Mouse (Mus musculus) c-Kit-positive CD71-positive TER-119-negative erythroid progenitor cells, embryonic 14.5 days (primary cell): ENCODE measurements around the gene Wfs1.
A peak's percentile ranks its signal among the peaks of the same experiment; 100 is the strongest.
"Not testable (repeated sequence)": the region's sequence is repeated elsewhere in the genome, so short reads cannot be mapped to it uniquely, and the experiment has no call there.

Experiments
- DNase-seq: peaks from one replicate; pipeline ENCODE4 v3.0.0-alpha.2; 2013; ENCODE audit warnings: low read depth

Gene Wfs1

GRCm38 (mm10) chr5:36988781-36989624 lies at the start of gene Wfs1:
Gene Wfs1, minus strand, starts transcription at chr5:36989205.
- DNase-seq, result peak; percentile 63

- no peak for DNase-seq
Observed at GRCm38 (mm10) chr5:37036884-37037283, 47.9 kb upstream of the Wfs1 start.

- no peak for DNase-seq
Observed at GRCm38 (mm10) chr5:37035896-37036295, 46.9 kb upstream of the Wfs1 start.

GRCm38 (mm10) chr5:37035192-37035591 lies 46.2 kb upstream of the Wfs1 start:
- no peak for DNase-seq

GRCm38 (mm10) chr5:37030753-37031152 lies 41.7 kb upstream of the Wfs1 start:
- no peak for DNase-seq

GRCm38 (mm10) chr5:37029326-37029905 lies 40.4 kb upstream of the Wfs1 start:
- DNase-seq, result no peak

GRCm38 (mm10) chr5:37028486-37029311 lies 39.7 kb upstream of the Wfs1 start:
- DNase-seq, result no peak

- no peak for DNase-seq
Observed at GRCm38 (mm10) chr5:37028104-37028485, 39.1 kb upstream of the Wfs1 start.

- DNase-seq, result no peak
Observed at GRCm38 (mm10) chr5:37027701-37028100, 38.7 kb upstream of the Wfs1 start.

- DNase-seq, result no peak
Observed at GRCm38 (mm10) chr5:37017222-37017621, 28.2 kb upstream of the Wfs1 start.

GRCm38 (mm10) chr5:37015612-37016310 lies 26.8 kb upstream of the Wfs1 start:
- no peak for DNase-seq

GRCm38 (mm10) chr5:37010666-37011317 lies 21.8 kb upstream of the Wfs1 start:
- no peak for DNase-seq

- DNase-seq, result not testable (repeated sequence)
Observed at GRCm38 (mm10) chr5:37009761-37010160, 20.8 kb upstream of the Wfs1 start.

GRCm38 (mm10) chr5:37002001-37002400 lies 13.0 kb upstream of the Wfs1 start:
- DNase-seq, result peak; percentile 21

GRCm38 (mm10) chr5:37001002-37001401 lies 12.0 kb upstream of the Wfs1 start:
- DNase-seq, result no peak

GRCm38 (mm10) chr5:36997996-36998395 lies 9.0 kb upstream of the Wfs1 start:
- no peak for DNase-seq

- DNase-seq, result no peak
Observed at GRCm38 (mm10) chr5:36996410-36996809, 7.4 kb upstream of the Wfs1 start.

GRCm38 (mm10) chr5:36990631-36991350 lies 1.8 kb upstream of the Wfs1 start:
- no peak for DNase-seq

GRCm38 (mm10) chr5:36990196-36990595 lies 1.2 kb upstream of the Wfs1 start:
- DNase-seq, result no peak

GRCm38 (mm10) chr5:36989625-36989977 lies 596 bp upstream of the Wfs1 start:
- no peak for DNase-seq
